Mouse (Mus musculus): ENCODE measurements around the gene Vmn1r188. TPM values are rescaled to one million over a fixed set of nuclear protein-coding genes. Genes with fewer than 3 reads are reported as not detected.
"Not testable (repeated sequence)": the region's sequence is repeated elsewhere in the genome, so short reads cannot be mapped to it uniquely, and the experiment has no call there.

The Vmn1r188 gene
- not detected in 2 replicates for polyA plus RNA-seq (2012; rRNA removed)

GRCm38 (mm10) chr13:22084140-22084539 lies at the start of gene Vmn1r188:
Gene Vmn1r188, plus strand, starts transcription at chr13:22084440.
- DNase-seq (ENCODE audit: extremely low spot score in 1 of 2, low spot score in 1 of 2): not testable (repeated sequence)

GRCm38 (mm10) chr13:22034443-22035266 lies 49.6 kb upstream of the Vmn1r188 start:
- no peak for DNase-seq (ENCODE audit: extremely low spot score in 1 of 2, low spot score in 1 of 2)

DNA sequence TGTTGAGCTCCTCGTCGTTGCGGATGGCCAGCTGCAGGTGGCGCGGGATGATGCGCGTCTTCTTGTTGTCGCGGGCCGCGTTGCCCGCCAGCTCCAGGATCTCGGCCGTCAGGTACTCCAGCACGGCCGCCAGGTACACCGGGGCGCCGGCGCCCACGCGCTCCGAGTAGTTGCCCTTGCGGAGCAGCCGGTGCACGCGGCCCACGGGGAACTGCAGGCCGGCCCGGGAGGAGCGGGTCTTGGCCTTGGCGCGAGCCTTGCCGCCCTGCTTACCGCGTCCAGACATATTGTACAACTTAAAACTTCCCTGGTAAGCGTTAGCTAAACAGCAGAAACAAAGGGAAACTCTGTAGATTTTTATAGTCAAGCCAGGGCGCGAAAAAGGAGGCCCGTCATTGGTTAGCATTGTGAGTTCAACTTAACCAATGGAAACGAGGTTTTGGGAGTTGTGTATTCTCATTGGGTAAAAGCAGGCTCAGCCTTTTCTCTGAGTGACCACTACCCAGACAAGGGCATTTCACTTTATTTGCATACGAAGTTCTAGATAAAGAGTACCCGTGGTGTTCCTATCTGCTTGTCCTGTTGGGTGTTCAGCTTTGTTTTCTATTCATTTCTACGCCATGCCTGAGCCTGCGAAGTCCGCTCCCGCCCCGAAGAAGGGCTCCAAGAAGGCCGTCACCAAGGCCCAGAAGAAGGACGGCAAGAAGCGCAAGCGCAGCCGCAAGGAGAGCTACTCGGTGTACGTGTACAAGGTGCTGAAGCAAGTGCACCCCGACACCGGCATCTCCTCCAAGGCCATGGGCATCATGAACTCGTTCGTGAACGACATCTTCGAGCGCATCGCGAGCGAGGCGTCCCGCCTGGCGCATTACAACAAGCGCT lies 48.7 kb upstream of the Vmn1r188 start, which contains the start of the genes Hist1h2ah and Hist1h2bk:
Hist1h2ah (minus strand) TSS at position 302 of the 882 bp plus-strand sequence.
Hist1h2bk (plus strand) TSS at position 604 of the 882 bp plus-strand sequence.
- DNase-seq (ENCODE audit: extremely low spot score in 1 of 2, low spot score in 1 of 2): peak; percentile 91 to 96

- DNase-seq (ENCODE audit: extremely low spot score in 1 of 2, low spot score in 1 of 2): no peak
Measured at GRCm38 (mm10) chr13:22036149-22036956, 47.9 kb upstream of the Vmn1r188 start.

DNA sequence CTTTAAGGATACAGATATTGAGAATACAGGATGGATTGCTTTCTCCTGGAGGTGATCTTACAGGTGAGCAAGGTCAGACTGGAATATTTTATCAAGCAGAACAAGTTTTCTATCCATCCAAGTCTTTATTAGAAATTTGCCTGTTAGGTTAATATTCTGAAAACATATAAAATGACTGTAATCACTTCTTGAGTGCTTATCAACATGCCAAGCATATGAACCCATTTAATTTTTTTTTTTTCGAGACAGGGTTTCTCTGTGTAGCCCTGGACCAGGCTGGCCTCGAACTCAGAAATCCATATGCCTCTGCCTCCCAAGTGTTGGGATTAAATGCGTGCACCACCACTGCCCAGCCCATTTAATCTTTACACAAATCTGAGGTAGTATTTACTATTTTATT lies 47.3 kb upstream of the Vmn1r188 start:
- no peak for DNase-seq (ENCODE audit: extremely low spot score in 1 of 2, low spot score in 1 of 2)

DNA sequence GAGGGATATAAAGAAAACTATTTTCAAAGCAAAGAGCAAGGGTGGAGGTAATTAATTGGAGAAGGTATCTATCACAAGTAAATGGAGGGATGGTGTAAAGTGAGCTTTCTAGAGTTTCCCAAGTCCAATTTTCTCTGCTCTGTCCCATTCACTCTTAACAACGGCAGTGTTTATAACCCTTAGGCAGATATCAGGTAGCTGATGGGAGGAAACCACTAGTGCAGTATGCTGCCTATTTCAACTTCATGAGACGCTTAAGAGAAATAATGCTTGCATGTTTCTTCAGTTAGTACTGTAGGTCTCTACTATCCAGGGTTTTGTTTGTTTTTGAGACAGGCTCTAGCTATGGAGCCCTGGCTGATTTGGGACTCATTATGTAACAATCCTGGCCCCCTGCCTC lies 46.8 kb upstream of the Vmn1r188 start:
- no peak for DNase-seq (ENCODE audit: extremely low spot score in 1 of 2, low spot score in 1 of 2)

- no peak for DNase-seq (ENCODE audit: extremely low spot score in 1 of 2, low spot score in 1 of 2)
Measured at GRCm38 (mm10) chr13:22039364-22039763, 44.9 kb upstream of the Vmn1r188 start.

- no peak for DNase-seq (ENCODE audit: extremely low spot score in 1 of 2, low spot score in 1 of 2)
Measured at GRCm38 (mm10) chr13:22039951-22040463, 44.2 kb upstream of the Vmn1r188 start.

GRCm38 (mm10) chr13:22040464-22041141 lies 43.6 kb upstream of the Vmn1r188 start:
- no peak for DNase-seq (ENCODE audit: extremely low spot score in 1 of 2, low spot score in 1 of 2)

DNA sequence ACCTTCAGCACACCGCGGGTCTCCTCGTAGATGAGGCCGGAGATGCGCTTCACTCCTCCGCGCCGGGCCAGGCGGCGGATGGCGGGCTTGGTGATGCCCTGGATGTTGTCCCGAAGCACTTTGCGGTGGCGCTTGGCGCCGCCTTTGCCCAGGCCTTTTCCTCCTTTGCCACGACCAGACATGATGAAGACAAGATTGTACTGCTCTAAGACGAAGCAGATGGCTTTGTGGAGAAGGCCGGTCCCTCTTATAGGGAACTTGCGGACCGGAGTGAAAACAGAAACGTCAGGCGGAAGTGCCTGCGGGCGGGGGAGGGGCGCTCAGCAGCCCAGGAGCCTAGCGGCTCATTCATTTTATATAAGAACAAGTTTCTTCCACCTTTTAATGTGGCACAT lies 43.1 kb upstream of the Vmn1r188 start, which contains the start of gene Hist1h4i:
Hist1h4i (minus strand) TSS at position 221 of the 395 bp plus-strand sequence.
- peak; percentile 95 to 99 for DNase-seq (ENCODE audit: extremely low spot score in 1 of 2, low spot score in 1 of 2)

GRCm38 (mm10) chr13:22041651-22042567 lies 42.3 kb upstream of the Vmn1r188 start:
- DNase-seq (ENCODE audit: extremely low spot score in 1 of 2, low spot score in 1 of 2): no peak

DNA sequence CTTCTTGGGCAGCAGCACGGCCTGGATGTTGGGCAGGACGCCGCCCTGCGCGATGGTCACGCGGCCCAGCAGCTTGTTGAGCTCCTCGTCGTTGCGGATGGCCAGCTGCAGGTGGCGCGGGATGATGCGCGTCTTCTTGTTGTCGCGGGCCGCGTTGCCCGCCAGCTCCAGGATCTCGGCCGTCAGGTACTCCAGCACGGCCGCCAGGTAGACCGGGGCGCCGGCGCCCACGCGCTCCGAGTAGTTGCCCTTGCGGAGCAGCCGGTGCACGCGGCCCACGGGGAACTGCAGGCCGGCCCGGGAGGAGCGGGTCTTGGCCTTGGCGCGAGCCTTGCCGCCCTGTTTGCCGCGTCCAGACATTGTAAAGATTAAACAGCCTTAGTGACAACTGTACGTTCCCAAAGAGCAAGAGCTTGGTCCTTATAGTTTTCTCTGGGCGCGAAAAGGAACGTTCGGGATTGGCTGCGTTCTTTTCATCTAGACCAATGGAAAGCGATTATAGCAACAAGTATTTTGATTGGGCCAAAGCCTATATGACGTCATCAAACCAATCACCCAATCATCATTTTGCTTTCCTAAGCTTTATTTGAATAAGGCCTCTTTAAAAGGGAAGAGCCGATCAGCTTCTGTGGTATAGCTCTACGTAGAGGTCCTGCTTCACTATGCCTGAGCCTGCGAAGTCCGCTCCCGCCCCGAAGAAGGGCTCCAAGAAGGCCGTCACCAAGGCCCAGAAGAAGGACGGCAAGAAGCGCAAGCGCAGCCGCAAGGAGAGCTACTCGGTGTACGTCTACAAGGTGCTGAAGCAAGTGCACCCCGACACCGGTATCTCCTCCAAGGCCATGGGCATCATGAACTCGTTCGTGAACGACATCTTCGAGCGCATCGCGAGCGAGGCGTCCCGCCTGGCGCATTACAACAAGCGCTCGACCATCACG lies 41.4 kb upstream of the Vmn1r188 start, which contains the start of the genes Hist1h2ag and Hist1h2bj:
Hist1h2ag (minus strand) TSS at position 377 of the 935 bp plus-strand sequence.
Hist1h2bj (plus strand) TSS at position 647 of the 935 bp plus-strand sequence.
- DNase-seq (ENCODE audit: extremely low spot score in 1 of 2, low spot score in 1 of 2): peak; percentile 96 to 98

GRCm38 (mm10) chr13:22043503-22044431 lies 40.5 kb upstream of the Vmn1r188 start:
- DNase-seq (ENCODE audit: extremely low spot score in 1 of 2, low spot score in 1 of 2): peak in 1 of 2 experiments; percentile 80

DNA sequence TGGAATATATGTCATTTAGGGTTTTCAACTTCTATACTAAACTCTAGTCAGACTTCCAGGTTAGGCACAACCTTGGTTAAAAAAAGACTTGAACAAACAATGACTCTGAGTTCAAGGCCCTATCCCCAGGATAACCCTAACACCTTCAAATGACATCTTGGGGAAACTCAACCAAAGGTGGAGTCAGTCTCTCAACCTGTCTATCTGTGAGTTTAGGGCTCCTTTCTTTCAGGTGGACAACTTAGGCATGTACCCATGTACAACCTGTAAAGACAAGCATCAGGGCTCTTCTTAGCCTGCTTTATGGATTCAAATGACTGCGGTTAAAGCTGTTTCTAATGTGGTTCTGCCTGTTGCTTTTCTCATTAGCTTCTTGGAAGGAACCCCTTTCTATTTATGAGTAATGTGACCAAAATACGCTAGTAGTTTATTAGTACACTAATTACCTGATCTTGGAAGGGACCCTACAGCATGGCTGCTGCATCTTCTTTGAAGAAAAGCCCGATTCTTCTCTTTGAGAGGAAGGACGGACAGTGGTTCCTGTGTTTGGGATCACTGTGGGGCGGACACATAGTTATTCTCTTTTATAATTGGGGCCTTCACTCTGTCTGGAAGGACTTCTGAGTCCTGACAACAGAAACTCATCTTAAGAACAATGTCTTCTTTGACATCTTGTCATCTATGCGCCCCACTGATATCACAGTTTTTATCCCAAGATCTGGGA lies 39.6 kb upstream of the Vmn1r188 start:
- no peak for DNase-seq (ENCODE audit: extremely low spot score in 1 of 2, low spot score in 1 of 2)

GRCm38 (mm10) chr13:22045311-22045710 lies 38.9 kb upstream of the Vmn1r188 start:
- DNase-seq (ENCODE audit: extremely low spot score in 1 of 2, low spot score in 1 of 2): no peak

Data from frontal cortex, adult 2 months (tissue).